Mouse (Mus musculus) cortical plate, adult 2 months (tissue): ENCODE measurements around the gene Trappc6a. TPM values are rescaled to one million over a fixed set of nuclear protein-coding genes. Genes with fewer than 3 reads are reported as not detected.

Source experiments
- H3K27ac ChIP-seq: fragments of 200-500 bp; 2 replicates; pipeline ENCODE4 v1.5.1; 2012; ENCODE audit warnings: low read length, control low read depth, inconsistent platforms; ENCODE audit not compliant: insufficient read depth
- H3K4me1 ChIP-seq: fragments of 200-500 bp; 2 replicates; pipeline ENCODE4 v1.6.1; 2011; ENCODE audit warnings: low read length; ENCODE audit not compliant: control insufficient read depth, insufficient read depth
- H3K4me3 ChIP-seq: fragments of 200-500 bp; 2 replicates; pipeline ENCODE4 v1.5.1; 2011; ENCODE audit warnings: mild to moderate bottlenecking, low read length, control low read depth; ENCODE audit not compliant: insufficient read depth
- CTCF ChIP-seq: fragments of 200-500 bp; IDR thresholded peaks from 2 replicates; pipeline ENCODE4 v1.5.1; 2011; ENCODE audit warnings: mild to moderate bottlenecking, control low read depth, low read length; ENCODE audit not compliant: insufficient read depth; ENCODE audit errors: extremely low read depth
- POLR2A ChIP-seq: fragments of 200-500 bp; IDR thresholded peaks from 2 replicates; pipeline ENCODE4 v1.6.1; 2011; ENCODE audit warnings: mild to moderate bottlenecking, low read length, control low read depth; ENCODE audit not compliant: insufficient read depth; ENCODE audit errors: extremely low read depth
- polyA plus RNA-seq: library from polyadenylated mRNA; depleted of rRNA; stranded (reverse); fragments of >200 nt; gene quantifications from 2 replicates; pipeline ENCODE4 v1.2.3, GENCODE M21; 2012

Trappc6a gene
- polyA plus RNA-seq, 1 experiment: 22.6 TPM

DNA sequence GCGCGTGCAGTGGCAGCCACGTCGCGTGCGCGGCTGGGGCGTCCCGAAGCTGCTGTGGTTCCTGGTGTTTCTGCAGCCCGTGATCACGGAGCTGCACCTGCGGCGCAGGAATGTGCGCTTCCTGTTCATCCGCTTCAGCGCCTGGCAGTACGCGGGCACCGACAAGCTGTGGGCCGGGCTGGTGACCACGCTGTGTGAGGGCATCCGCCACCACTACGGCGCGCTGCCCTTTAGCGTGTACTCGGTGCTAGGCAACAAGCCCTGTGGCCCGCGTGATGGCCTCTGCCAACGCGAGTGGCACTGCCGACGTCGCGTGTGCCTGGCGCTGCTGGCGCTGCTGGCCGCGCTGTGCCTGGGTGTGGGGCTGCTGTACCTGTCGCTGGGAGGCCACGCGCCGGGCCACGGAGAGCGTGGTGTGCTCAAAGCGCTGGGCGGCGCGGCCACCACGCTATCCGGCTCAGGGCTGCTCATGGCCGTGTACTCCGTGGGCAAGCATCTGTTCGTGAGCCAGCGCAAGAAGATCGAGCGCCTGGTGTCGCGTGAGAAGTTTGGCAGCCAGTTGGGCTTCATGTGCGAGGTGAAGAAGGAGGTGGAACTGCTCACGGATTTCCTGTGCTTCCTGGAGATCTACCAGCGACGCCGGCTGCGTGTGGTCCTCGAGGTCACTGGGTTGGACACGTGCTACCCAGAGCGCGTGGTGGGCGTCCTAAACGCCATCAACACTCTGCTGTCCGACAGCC lies 15.0 kb downstream of the Trappc6a start:
- Histone ChIP-seq H3K4me1 (no peaks in the 10 kb centered on the region), H3K27ac (no peak overlapping the region), H3K4me3 (peak overlapping the region; percentile 22)
- TF ChIP-seq CTCF: no peak
- no peak for TF ChIP-seq POLR2A

DNA sequence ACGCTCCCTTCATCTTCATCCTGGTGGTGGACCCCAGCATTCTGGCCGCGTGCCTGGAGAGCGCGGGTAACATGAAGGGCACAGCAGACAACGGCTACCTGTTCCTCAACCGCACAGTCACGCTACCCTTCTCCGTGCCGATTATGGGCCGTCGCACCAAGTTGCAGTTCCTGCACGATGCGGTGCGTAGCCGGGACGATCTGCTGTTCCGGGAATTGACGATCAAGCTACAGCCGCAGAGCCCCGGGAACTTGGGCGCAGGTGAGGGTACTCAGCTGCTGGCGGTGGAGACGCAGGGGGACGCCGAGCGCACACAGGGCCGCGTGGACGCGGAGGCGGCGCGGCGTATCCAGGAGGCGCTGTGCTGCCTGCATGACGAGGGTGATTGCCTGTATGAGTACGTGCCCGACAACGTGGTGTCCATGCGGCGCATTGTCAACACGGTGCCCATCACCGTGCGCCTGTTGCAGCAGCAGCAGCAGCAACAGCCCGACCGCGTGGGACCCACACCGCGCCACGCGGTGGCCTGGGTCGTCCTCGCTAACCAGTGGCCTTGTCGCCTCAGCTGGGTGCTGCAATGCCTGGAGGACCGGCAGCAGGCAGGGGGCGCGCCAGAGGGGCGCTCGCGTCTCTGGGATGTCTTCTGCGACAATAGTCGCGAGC lies 15.7 kb downstream of the Trappc6a start:
- Histone ChIP-seq H3K27ac (no peak overlapping the region), H3K4me1 (no peaks in the 10 kb centered on the region), H3K4me3 (peak overlapping the region; percentile 22; the same call in 1 of the 2 replicates)
- TF ChIP-seq CTCF (peak; percentile 34; the same call in 1 of the 2 replicates), POLR2A (no peak)

DNA sequence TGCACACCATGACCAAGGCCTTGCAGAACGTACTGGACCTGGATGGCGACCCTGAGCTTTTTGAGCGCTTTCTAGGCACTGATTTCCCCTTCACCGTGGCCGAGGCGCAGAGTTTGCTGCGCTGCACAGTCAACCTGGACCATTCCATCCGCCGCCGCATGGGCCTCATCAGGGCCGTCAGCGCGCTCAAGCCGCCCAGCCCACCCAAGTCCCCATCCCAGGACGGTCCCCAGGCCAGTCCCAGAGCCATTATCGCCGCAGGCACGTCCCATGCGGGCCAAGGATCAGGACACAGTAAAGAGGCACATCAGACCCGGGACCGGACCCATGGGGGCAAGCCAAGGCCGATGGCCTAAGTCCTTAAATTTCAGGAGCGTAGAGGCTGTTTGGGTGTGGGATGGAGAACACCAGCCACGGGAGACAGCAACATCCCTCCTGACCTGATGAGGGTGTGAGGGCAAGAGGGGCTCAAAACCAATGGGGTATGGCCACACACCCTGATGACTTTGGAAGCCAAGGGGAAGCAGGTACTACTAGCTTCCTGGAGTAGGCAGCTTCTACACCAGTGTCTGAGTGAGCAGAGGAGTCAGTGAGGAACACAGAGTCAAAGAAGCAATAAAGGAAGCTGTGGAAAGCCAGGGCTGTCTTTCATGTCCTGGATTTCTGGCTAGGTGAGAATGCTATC lies 16.4 kb downstream of the Trappc6a start:
- TF ChIP-seq POLR2A (no peak), CTCF (no peak)
- Histone ChIP-seq H3K27ac (no peak overlapping the region), H3K4me1 (no peaks in the 10 kb centered on the region), H3K4me3 (peak overlapping the region; percentile 22; the same call in 1 of the 2 replicates)

DNA sequence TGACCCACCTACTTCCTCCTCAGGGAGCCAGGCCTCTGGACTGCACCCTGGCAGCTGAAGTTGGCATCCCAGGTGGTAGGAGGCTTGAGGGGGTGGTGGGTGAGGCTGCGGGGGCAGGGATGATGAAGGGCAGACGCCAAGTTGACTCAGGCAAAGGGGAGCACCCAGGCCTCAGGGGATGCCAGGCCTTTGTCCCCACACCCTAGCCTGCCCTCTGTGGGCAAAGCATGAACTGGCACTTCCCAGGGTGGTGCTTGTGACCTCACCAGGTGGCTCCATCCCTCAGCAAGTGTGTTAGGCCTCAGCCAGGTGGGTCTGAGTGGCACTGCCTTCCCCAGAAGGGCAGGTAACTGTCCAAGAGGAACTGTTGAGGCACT lies 16.9 kb downstream of the Trappc6a start:
- TF ChIP-seq CTCF (no peak), POLR2A (no peak)
- Histone ChIP-seq H3K27ac (no peak overlapping the region), H3K4me1 (no peaks in the 10 kb centered on the region), H3K4me3 (no peak overlapping the region)

DNA sequence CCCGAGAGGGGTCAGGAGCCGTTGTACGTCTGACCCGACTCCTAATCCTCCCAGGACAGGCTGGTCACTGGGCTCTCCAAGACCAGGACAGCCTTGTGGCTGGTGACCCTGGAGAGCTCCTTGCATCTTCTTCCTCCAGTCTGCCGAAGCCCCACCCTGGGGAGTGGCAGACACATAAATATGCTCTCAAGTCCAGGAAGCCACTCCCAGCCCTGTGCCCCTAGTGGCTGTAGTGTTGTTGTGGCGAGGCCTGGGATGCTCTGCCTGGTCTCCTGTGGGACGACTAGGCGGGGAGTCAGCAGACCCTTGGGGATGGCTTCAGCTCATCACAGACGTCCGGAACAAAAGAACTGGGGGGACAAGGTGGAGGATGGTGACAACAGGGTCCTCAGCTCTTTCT lies 22.9 kb downstream of the Trappc6a start:
- TF ChIP-seq CTCF (no peak), POLR2A (no peak)
- no peak overlapping the region for H3K4me3 ChIP-seq
- no peak overlapping the region for H3K27ac ChIP-seq
- no peaks in the 10 kb centered on the region for H3K4me1 ChIP-seq

DNA sequence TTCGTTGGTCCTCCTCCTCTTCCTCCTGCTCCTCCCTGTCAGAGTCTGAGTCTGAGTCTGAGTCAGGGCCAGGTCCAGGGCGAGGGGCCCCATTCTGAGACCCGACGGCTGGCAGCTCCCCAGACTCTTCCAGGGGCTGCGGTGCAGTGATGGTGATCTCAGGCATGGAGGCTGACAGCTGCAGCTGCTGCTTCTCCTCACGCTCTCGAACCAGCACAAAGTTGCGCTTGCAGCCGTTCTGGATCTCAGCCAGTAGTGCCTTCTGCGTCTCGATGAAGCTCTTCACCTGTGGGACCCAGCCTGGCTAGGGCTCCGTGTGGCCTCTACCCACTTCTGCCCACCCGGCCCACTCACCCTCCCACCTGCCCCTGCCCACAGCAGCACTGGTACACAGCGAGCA lies 24.0 kb downstream of the Trappc6a start:
- H3K27ac ChIP-seq: no peak overlapping the region
- H3K4me1 ChIP-seq: no peaks in the 10 kb centered on the region
- TF ChIP-seq CTCF (no peak), POLR2A (no peak)
- H3K4me3 ChIP-seq: no peak overlapping the region

DNA sequence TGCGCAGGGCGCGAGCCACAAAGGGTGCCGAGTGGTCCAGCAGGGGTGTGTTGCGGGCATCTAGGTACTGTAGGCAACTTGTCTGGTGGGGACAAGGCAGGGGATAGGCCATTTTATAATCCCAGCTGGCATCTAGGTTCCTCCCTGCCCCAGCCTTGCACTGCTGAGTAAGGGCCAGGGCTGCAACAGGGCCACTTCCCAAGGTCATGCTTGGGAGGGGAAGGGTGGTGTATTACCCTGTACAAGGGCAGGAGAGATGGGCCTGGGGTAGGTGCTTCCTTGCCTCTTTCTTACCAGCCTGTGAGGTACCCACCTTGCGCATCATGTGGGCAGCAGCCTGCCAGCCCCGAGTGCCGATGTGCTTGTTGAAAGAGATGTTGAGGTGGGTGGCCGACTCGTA lies 26.5 kb downstream of the Trappc6a start:
- no peak for TF ChIP-seq POLR2A
- no peak for TF ChIP-seq CTCF
- no peak overlapping the region for H3K27ac ChIP-seq

DNA sequence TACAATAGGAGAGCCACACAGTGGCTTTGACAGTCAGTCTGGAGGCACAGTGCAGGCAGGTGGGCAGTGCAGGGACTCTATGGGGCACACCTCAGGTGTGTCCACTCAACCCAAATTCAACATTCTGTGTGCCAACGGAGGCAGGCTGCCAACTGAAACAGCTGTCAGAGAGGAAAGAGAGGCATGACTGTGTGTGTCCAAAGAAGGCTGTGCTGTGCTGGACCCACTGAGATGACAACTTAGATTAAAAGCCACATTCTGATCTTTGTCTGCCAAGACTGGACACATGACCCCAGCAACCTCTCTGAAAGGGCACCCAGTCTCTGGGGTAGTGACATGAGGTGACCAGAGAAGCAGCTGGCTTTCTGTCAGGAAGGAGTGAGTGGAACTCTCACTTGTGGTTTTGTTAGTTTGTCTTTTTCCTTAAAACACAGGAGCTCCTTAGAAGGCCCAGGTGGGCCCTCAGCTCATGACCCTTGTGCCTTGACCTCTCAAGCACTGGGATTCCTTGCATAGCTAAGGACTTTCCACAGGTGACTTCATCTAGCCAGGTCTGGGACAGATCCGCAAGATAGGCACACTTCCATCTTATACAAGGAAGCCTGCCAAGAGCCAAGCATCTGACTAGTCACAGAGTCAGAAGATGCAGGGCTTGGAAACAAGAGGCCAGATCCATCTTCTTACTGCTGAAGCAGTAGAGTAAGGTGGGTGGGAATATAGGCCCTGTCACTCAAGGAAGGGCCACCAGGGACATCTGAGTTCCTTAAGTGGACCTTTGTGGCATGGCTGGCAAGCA lies 32.8 kb downstream of the Trappc6a start:
- Histone ChIP-seq H3K4me3 (no peak overlapping the region), H3K27ac (no peak overlapping the region), H3K4me1 (peaks cover 8% of the 10 kb centered on the region)
- TF ChIP-seq CTCF (no peak), POLR2A (no peak)

More for the DNA sequence above, 26.5 kb downstream of the Trappc6a start:
- H3K4me1 ChIP-seq: no peaks in the 10 kb centered on the region
- no peak overlapping the region for H3K4me3 ChIP-seq

DNA sequence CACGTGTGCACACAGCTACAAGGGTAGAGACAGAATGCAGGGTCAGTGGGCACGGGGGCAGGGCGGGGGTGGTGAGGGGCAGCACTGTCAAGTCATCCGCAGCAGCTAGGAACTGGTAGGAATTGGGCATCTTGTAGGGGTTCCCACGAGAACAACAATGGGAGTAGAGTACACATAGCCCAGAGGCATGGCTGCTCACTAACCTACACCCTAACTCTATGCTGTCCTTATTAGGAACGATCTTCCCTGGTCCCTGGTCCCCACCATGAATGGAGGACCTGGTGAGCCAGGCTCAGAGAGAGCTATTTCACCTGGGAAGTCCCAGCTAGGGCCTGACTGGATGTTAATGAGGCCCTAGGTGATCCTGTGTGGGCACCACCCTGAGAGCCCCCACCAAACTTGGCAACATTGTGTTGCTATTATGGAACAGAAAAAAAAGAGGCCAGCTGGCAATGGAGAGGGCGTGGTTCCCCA lies 33.5 kb downstream of the Trappc6a start:
- peaks cover 11% of the 10 kb centered on the region for H3K4me1 ChIP-seq
- TF ChIP-seq POLR2A: no peak
- no peak for TF ChIP-seq CTCF
- no peak overlapping the region for H3K27ac ChIP-seq
- H3K4me3 ChIP-seq: no peak overlapping the region
